Comparison of ENCODE assay signal across 24 mouse cellular contexts in the genomic region with DNA sequence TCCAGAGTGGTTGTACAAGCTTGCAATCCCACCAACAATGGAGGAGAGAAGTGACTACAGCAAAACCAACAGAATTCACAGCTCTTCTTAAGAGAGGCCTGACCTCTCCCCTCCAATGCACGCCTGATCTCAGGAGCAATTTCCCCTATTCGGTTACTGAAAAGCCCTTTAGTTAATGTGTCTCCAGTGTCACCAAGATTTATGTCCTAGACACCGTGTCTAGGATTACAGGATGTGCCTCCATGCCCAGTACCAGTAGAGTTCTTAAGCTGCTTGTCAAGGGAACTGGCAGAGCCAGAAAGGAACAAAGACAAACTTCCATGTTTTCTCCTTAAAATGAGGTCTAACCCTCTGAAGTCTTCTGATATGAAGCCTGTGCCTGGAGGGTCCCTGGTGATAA. TPM values are rescaled to one million over a fixed set of nuclear protein-coding genes. Genes with fewer than 3 reads are reported as not detected.
DNase-seq lines count a peak whose midpoint lies in the region; ATAC-seq lines count a peak whose summit lies in the region.
"Had no signal": no experiment of that assay in that cellular context is flagged by ENCODE, and none has a peak within 500 bp of the region (broad histone marks: within the 10 kb centered on the region; RNA-seq: fewer than 3 reads in every experiment).

No protein-coding gene starts in this region.

- peaks cover 4% of the 10 kb centered on the region; the same call in 1 of the 2 replicates for H3K9me3 ChIP-seq in kidney, embryonic 16.5 days (ENCODE audit: low read length)
- H3K9me3 ChIP-seq in liver, embryonic 11.5 days (ENCODE audit: control insufficient read depth, low read length): no peaks in the 10 kb centered on the region
- H3K9me3 ChIP-seq: embryonic facial prominence, embryonic 15.5 days; forebrain, embryonic 10.5 days; hindbrain, embryonic 10.5 days had no signal

- no peak overlapping the region for H3K4me3 ChIP-seq in kidney, embryonic 16.5 days (ENCODE audit: low read length)
- no peak overlapping the region for H3K4me3 ChIP-seq in liver, embryonic 11.5 days (ENCODE audit: low read depth, low read length)
- H3K4me3 ChIP-seq: embryonic facial prominence, embryonic 15.5 days; erythroblast, embryonic 14.5 days; forebrain, embryonic 10.5 days; gastrocnemius, adult 2 months; heart, embryonic 12.5 days; hindbrain, embryonic 10.5 days had no signal

- peak overlapping the region; percentile 94 for H3K27ac ChIP-seq in kidney, embryonic 16.5 days (ENCODE audit: low read length)
- H3K27ac ChIP-seq in liver, embryonic 11.5 days (ENCODE audit: low read depth, low read length): no peak overlapping the region
- H3K27ac ChIP-seq: embryonic facial prominence, embryonic 15.5 days; forebrain, embryonic 10.5 days; gastrocnemius, adult 2 months; hindbrain, embryonic 10.5 days; hindbrain, embryonic 14.5 days had no signal

- peak; percentile 91 for ATAC-seq in kidney, embryonic 16.5 days (ENCODE audit: low FRiP score, low TSS enrichment)
- ATAC-seq in liver, embryonic 11.5 days (replicated peaks; ENCODE audit: low FRiP score): no peak
- ATAC-seq: CD4-positive, CD25-positive, alpha-beta regulatory T cell, adult 4 months; forebrain, embryonic 14.5 days had no signal

- peaks cover 23% of the 10 kb centered on the region for H3K4me1 ChIP-seq in kidney, embryonic 16.5 days (ENCODE audit: insufficient read depth, low read length)
- H3K4me1 ChIP-seq in liver, embryonic 11.5 days (replicated peaks; ENCODE audit: control insufficient read depth, insufficient read depth, low read length): peaks cover 2% of the 10 kb centered on the region; the same call in 1 of the 2 replicates
- H3K4me1 ChIP-seq: embryonic facial prominence, embryonic 15.5 days; forebrain, embryonic 10.5 days; hindbrain, embryonic 10.5 days had no signal

- peak; percentile 47 for DNase-seq in embryo, embryonic 10 days (ENCODE audit: low spot score)
- DNase-seq in embryo, embryonic 10.5 days (ENCODE audit: low spot score): no peak
- DNase-seq in kidney, adult 11 months: no peak
- peak; percentile 51 for DNase-seq in mesoderm, embryonic 11.5 days (ENCODE audit: low read depth, low spot score)
- DNase-seq in left cerebral cortex, adult 9 months (ENCODE audit: low spot score in 2 of 2): no peak
- DNase-seq in liver, embryonic 11.5 days (ENCODE audit: low spot score): no peak
- DNase-seq: adrenal gland, postnatal 10 days; B cell, adult 2 months; cerebellum, adult 18-20 months; cerebellum, adult 9-11 months; cerebellum, postnatal 36 days; embryo, embryonic 11 days; gastrocnemius, adult 2 months; gastrocnemius, postnatal 25 days had no signal

- 3% methylated on average over 3 of the region's 3 CpGs for WGBS in kidney, embryonic 16.5 days
- WGBS in liver, embryonic 11.5 days: 57% methylated on average over 3 of the region's 3 CpGs

- H3K27me3 ChIP-seq in kidney, embryonic 16.5 days (ENCODE audit: insufficient read depth, low read length): no peaks in the 10 kb centered on the region
- no peaks in the 10 kb centered on the region for H3K27me3 ChIP-seq in liver, embryonic 11.5 days (replicated peaks; ENCODE audit: control insufficient read depth, insufficient read depth, low read length)
- H3K27me3 ChIP-seq: embryonic facial prominence, embryonic 15.5 days; heart, embryonic 12.5 days had no signal

- H3K36me3 ChIP-seq in kidney, embryonic 16.5 days (ENCODE audit: insufficient read depth, low read length): peaks cover 3% of the 10 kb centered on the region; the same call in 1 of the 2 replicates
- no peaks in the 10 kb centered on the region for H3K36me3 ChIP-seq in liver, embryonic 11.5 days (ENCODE audit: control insufficient read depth, insufficient read depth, low read length)
- H3K36me3 ChIP-seq: embryonic facial prominence, embryonic 15.5 days; forebrain, embryonic 10.5 days; G1E; heart, embryonic 12.5 days; hindbrain, embryonic 10.5 days had no signal

- no peak overlapping the region; the same call in 1 of the 2 replicates for H3K9ac ChIP-seq in kidney, embryonic 16.5 days (replicated peaks; ENCODE audit: low read length)
- H3K9ac ChIP-seq in liver, embryonic 11.5 days (ENCODE audit: low read depth, low read length): no peak overlapping the region
- H3K9ac ChIP-seq: embryonic facial prominence, embryonic 15.5 days; heart, embryonic 12.5 days; hindbrain, embryonic 14.5 days had no signal

- no peak overlapping the region for H3K4me2 ChIP-seq in kidney, embryonic 16.5 days (replicated peaks; ENCODE audit: low read depth, low read length)
- no peak overlapping the region for H3K4me2 ChIP-seq in liver, embryonic 11.5 days
- H3K4me2 ChIP-seq: embryonic facial prominence, embryonic 15.5 days; heart, embryonic 12.5 days; hindbrain, embryonic 14.5 days had no signal

RNA-seq across cellular contexts. Expression of gene Abr, which starts 36.0 kb away (rescaled TPM):
- 40.4 and 41.0 TPM in 2 replicates for polyA plus RNA-seq in kidney, embryonic 16.5 days (2015; fragmentation: Nextera tagmentation; extraction: Ambion mirVana)
- 11.6 and 12.9 TPM in 2 replicates for polyA plus RNA-seq in liver, embryonic 11.5 days (2014; fragmentation: Nextera tagmentation; extraction: Ambion mirVana)
- polyA plus RNA-seq: G1E had no signal

Comparison
In these comparisons a context has a peak if more than half of its experiments do, and no peak if none do; other contexts are left out.
1. DNase-seq: peak in embryo, embryonic 10 days (single experiment) and mesoderm, embryonic 11.5 days (single experiment); none in embryo, embryonic 10.5 days (single experiment), kidney, adult 11 months (single experiment), left cerebral cortex, adult 9 months (0 of 2) and liver, embryonic 11.5 days (single experiment).